Mouse (Mus musculus): ENCODE measurements around the gene Ankrd6. TPM values are rescaled to one million over a fixed set of nuclear protein-coding genes. Genes with fewer than 3 reads are reported as not detected.

Gene Ankrd6
- 9.4 and 10.4 TPM in 2 replicates for polyA plus RNA-seq (2014; fragmentation: Nextera tagmentation; extraction: Ambion mirVana)

DNA sequence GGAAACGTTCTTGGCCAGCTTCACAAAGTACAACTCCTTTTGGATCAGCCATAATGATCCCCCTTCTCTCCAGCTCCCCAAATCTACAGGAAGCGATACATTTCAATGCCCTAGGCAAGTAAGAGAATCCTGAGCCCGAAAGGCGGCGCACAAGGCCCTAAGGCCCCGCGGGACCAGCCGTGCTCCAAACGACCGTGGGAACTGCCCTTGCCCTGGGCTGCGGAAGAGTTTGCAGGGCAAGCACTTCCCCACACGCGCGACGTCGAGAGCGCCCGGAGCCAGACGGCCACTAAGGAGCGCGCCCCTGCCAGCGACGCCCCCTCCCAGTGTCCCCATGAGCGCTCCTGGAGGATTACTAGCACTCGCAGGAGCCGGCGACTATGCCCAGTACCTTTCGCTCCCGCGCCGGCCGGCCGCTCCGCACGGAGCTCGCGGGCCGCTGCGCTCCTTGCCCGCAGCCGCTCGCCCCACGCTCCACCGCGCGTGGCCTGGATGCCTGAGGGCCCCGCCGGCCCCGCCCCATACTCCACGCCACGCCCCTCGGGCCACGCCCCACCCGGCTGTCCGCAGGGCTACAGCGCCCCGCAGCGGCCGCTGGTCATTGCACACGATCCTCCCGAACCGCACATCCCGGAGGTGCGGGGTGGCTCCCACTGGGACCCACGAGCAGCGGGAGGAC lies at the start of gene Ankrd6:
TSS of gene Ankrd6 (minus strand) at position 486 of the 679 bp plus-strand sequence.
- no peak within 1 kb of the TSS for H3K27ac ChIP-seq (replicated peaks; ENCODE audit: low read depth, low read length)
- H3K9ac ChIP-seq (ENCODE audit: low read length), result peak within 1 kb of the TSS; percentile 68
- 0 out of 2 replicates have a peak, but pooled peaks cover 5% of the 10 kb centered on the region for H3K27me3 ChIP-seq (ENCODE audit: control insufficient read depth, insufficient read depth, low read length)
- H3K9me3 ChIP-seq (ENCODE audit: control insufficient read depth, low read length), result no peaks in the 10 kb centered on the region
- peak; percentile 93 for DNase-seq (ENCODE audit: low spot score)
- peaks cover 7% of the 10 kb centered on the region; the same call in 1 of the 2 replicates for H3K4me1 ChIP-seq (ENCODE audit: control insufficient read depth, insufficient read depth, low read length)
- under 1% methylated on average over 66 of the region's 66 CpGs for WGBS
- peak within 1 kb of the TSS; percentile 60 for H3K4me3 ChIP-seq (ENCODE audit: low read depth, low read length)
- no peaks in the 10 kb centered on the region for H3K36me3 ChIP-seq (ENCODE audit: control insufficient read depth, insufficient read depth, low read length)
- peak within 1 kb of the TSS; percentile 94 for H3K4me2 ChIP-seq (ENCODE audit: low read depth, severe bottlenecking)
- peak; percentile 86 for ATAC-seq (ENCODE audit: insufficient number of reproducible peaks, low FRiP score, low TSS enrichment, low read depth)

DNA sequence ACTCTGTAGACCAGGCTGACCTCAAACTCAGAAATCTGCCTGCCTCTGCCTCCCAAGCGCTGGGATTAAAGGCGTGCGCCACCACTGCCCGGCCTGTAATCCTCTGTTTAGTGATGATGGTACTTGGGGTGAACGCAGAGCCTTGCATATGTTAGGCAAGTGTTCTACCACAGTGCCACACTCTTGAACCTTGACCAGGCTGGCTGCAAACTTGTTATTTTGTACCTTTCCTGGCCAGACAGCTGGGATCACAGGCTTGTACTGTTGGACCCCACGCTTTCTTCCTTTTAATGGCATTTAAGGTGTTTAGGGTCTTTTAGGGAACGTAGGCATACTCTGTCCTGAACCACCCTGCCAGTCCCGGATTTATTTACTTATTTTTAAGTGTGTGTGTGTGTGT lies 48.4 kb upstream of the Ankrd6 start:
- ATAC-seq (ENCODE audit: insufficient number of reproducible peaks, low FRiP score, low TSS enrichment, low read depth), result no peak
- WGBS, result 90% methylated on average over 8 of the region's 8 CpGs
- Histone ChIP-seq H3K9me3 (ENCODE audit: control insufficient read depth, low read length) (no peaks in the 10 kb centered on the region), H3K27ac (replicated peaks; ENCODE audit: low read depth, low read length) (no peak overlapping the region), H3K4me1 (ENCODE audit: control insufficient read depth, insufficient read depth, low read length) (no peaks in the 10 kb centered on the region), H3K36me3 (ENCODE audit: control insufficient read depth, insufficient read depth, low read length) (no peaks in the 10 kb centered on the region), H3K9ac (ENCODE audit: low read length) (no peak overlapping the region), H3K27me3 (ENCODE audit: control insufficient read depth, insufficient read depth, low read length) (no peaks in the 10 kb centered on the region), H3K4me3 (ENCODE audit: low read depth, low read length) (no peak overlapping the region), H3K4me2 (ENCODE audit: low read depth, severe bottlenecking) (no peak overlapping the region)
- DNase-seq (ENCODE audit: low spot score), result no peak

GRCm38 (mm10) chr4:32997571-32997970 lies 46.9 kb upstream of the Ankrd6 start:
- Histone ChIP-seq H3K4me3 (ENCODE audit: low read depth, low read length) (no peak overlapping the region), H3K4me1 (ENCODE audit: control insufficient read depth, insufficient read depth, low read length) (no peaks in the 10 kb centered on the region), H3K27me3 (ENCODE audit: control insufficient read depth, insufficient read depth, low read length) (no peaks in the 10 kb centered on the region), H3K36me3 (ENCODE audit: control insufficient read depth, insufficient read depth, low read length) (no peaks in the 10 kb centered on the region), H3K9me3 (ENCODE audit: control insufficient read depth, low read length) (no peaks in the 10 kb centered on the region), H3K4me2 (ENCODE audit: low read depth, severe bottlenecking) (no peak overlapping the region), H3K27ac (replicated peaks; ENCODE audit: low read depth, low read length) (no peak overlapping the region), H3K9ac (ENCODE audit: low read length) (no peak overlapping the region)
- WGBS, result 82% methylated on average over 5 of the region's 5 CpGs
- no peak for DNase-seq (ENCODE audit: low spot score)
- ATAC-seq (ENCODE audit: insufficient number of reproducible peaks, low FRiP score, low TSS enrichment, low read depth), result no peak

DNA sequence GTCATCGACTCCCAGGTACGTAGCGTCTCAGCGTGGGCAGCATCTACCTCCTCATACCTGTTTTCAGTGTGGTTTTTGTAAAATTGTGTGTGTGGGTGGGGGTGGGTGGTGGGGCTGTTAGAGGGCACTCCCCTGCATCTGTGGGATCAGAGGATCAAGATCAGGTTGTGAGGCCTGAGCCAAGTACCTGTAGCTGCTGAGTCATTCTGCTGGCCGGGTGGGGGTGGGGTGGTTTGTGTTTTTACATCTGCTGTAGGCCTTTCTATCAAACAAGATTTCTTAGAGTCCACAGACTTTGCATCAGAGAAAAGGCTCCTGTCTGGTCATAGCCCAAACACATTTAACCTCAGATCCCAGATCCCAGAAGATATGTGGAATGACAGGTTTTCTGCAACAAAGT lies 45.4 kb upstream of the Ankrd6 start:
- WGBS, result 92% methylated on average over 5 of the region's 5 CpGs
- no peak for DNase-seq (ENCODE audit: low spot score)
- H3K4me3 ChIP-seq (ENCODE audit: low read depth, low read length), result no peak overlapping the region
- no peak overlapping the region for H3K4me2 ChIP-seq (ENCODE audit: low read depth, severe bottlenecking)
- H3K36me3 ChIP-seq (ENCODE audit: control insufficient read depth, insufficient read depth, low read length), result no peaks in the 10 kb centered on the region
- no peaks in the 10 kb centered on the region for H3K4me1 ChIP-seq (ENCODE audit: control insufficient read depth, insufficient read depth, low read length)
- no peak overlapping the region for H3K9ac ChIP-seq (ENCODE audit: low read length)
- H3K27me3 ChIP-seq (ENCODE audit: control insufficient read depth, insufficient read depth, low read length), result no peaks in the 10 kb centered on the region
- no peak for ATAC-seq (ENCODE audit: insufficient number of reproducible peaks, low FRiP score, low TSS enrichment, low read depth)
- no peak overlapping the region for H3K27ac ChIP-seq (replicated peaks; ENCODE audit: low read depth, low read length)
- H3K9me3 ChIP-seq (ENCODE audit: control insufficient read depth, low read length), result no peaks in the 10 kb centered on the region

GRCm38 (mm10) chr4:32994168-32994567 lies 43.5 kb upstream of the Ankrd6 start:
- Histone ChIP-seq H3K9me3 (ENCODE audit: control insufficient read depth, low read length) (no peaks in the 10 kb centered on the region), H3K27ac (replicated peaks; ENCODE audit: low read depth, low read length) (no peak overlapping the region), H3K4me2 (ENCODE audit: low read depth, severe bottlenecking) (no peak overlapping the region), H3K36me3 (ENCODE audit: control insufficient read depth, insufficient read depth, low read length) (no peaks in the 10 kb centered on the region), H3K9ac (ENCODE audit: low read length) (no peak overlapping the region), H3K4me3 (ENCODE audit: low read depth, low read length) (no peak overlapping the region), H3K4me1 (ENCODE audit: control insufficient read depth, insufficient read depth, low read length) (no peaks in the 10 kb centered on the region), H3K27me3 (ENCODE audit: control insufficient read depth, insufficient read depth, low read length) (no peaks in the 10 kb centered on the region)
- ATAC-seq (ENCODE audit: insufficient number of reproducible peaks, low FRiP score, low TSS enrichment, low read depth), result no peak
- DNase-seq (ENCODE audit: low spot score), result no peak
- WGBS, result 71% methylated on average over 3 of the region's 3 CpGs

DNA sequence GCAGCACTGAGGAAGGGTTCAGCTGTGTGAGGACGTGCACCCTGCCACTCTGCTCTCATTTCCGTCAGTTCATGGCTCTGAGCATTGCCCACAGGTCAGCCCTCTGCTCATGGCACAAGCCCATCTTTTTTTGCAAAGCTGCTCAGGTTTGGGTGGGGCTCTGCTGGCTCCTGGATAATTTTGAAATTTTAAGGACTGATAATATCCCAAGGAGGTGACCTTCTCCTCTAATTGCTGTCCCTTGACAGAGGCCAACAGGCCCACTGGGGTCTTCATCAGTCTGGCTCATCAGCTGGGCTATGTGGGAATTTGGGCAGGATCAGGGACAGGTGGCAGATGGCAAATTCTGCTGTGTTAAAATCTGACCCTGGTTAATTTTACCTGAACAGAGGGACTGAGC lies 38.7 kb upstream of the Ankrd6 start:
- Histone ChIP-seq H3K4me3 (ENCODE audit: low read depth, low read length) (no peak overlapping the region), H3K27ac (replicated peaks; ENCODE audit: low read depth, low read length) (no peak overlapping the region), H3K9ac (ENCODE audit: low read length) (no peak overlapping the region), H3K36me3 (ENCODE audit: control insufficient read depth, insufficient read depth, low read length) (no peaks in the 10 kb centered on the region), H3K27me3 (ENCODE audit: control insufficient read depth, insufficient read depth, low read length) (no peaks in the 10 kb centered on the region), H3K4me2 (ENCODE audit: low read depth, severe bottlenecking) (no peak overlapping the region), H3K4me1 (ENCODE audit: control insufficient read depth, insufficient read depth, low read length) (peaks cover 7% of the 10 kb centered on the region; the same call in 1 of the 2 replicates), H3K9me3 (ENCODE audit: control insufficient read depth, low read length) (no peaks in the 10 kb centered on the region)
- DNase-seq (ENCODE audit: low spot score), result no peak
- ATAC-seq (ENCODE audit: insufficient number of reproducible peaks, low FRiP score, low TSS enrichment, low read depth), result no peak
- 85% methylated on average over 2 of the region's 2 CpGs for WGBS

GRCm38 (mm10) chr4:32987006-32987405 lies 36.4 kb upstream of the Ankrd6 start:
- H3K27me3 ChIP-seq (ENCODE audit: control insufficient read depth, insufficient read depth, low read length), result no peaks in the 10 kb centered on the region
- whole genome bisulfite sequencing, result 52% methylated on average over 3 of the region's 3 CpGs
- no peaks in the 10 kb centered on the region for H3K36me3 ChIP-seq (ENCODE audit: control insufficient read depth, insufficient read depth, low read length)
- H3K4me1 ChIP-seq (ENCODE audit: control insufficient read depth, insufficient read depth, low read length), result peaks cover 11% of the 10 kb centered on the region; the same call in 1 of the 2 replicates
- H3K4me2 ChIP-seq (ENCODE audit: low read depth, severe bottlenecking), result no peak overlapping the region
- DNase-seq (ENCODE audit: low spot score) (no peak), ATAC-seq (ENCODE audit: insufficient number of reproducible peaks, low FRiP score, low TSS enrichment, low read depth) (no peak)
- no peak overlapping the region for H3K27ac ChIP-seq (replicated peaks; ENCODE audit: low read depth, low read length)
- no peak overlapping the region for H3K4me3 ChIP-seq (ENCODE audit: low read depth, low read length)
- no peaks in the 10 kb centered on the region for H3K9me3 ChIP-seq (ENCODE audit: control insufficient read depth, low read length)
- no peak overlapping the region for H3K9ac ChIP-seq (ENCODE audit: low read length)

DNA sequence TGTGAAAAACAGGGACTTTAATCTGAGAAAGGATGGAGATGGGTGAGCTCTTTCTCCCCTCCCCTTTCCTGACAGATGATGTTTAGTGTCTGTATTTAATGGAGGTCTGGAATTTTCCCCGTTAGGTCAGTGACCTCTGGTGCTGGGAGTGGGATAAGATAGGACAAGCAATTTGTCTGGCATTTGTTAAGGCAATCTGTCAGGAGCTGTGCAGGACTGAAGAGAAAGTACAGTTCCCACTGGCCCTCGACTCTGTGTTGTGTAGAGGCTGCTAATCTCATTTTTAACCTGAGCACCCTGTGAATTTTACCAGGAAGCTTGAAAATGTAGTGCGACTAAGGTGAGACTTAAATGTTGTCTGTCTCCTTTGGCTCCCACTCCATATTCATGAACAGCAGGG lies 35.0 kb upstream of the Ankrd6 start:
- Histone ChIP-seq H3K4me2 (ENCODE audit: low read depth, severe bottlenecking) (no peak overlapping the region), H3K36me3 (ENCODE audit: control insufficient read depth, insufficient read depth, low read length) (no peaks in the 10 kb centered on the region), H3K4me1 (ENCODE audit: control insufficient read depth, insufficient read depth, low read length) (peaks cover 11% of the 10 kb centered on the region; the same call in 1 of the 2 replicates), H3K4me3 (ENCODE audit: low read depth, low read length) (peak overlapping the region; percentile 3; the same call in 1 of the 2 replicates), H3K9ac (ENCODE audit: low read length) (no peak overlapping the region), H3K27me3 (ENCODE audit: control insufficient read depth, insufficient read depth, low read length) (no peaks in the 10 kb centered on the region; the same call in 1 of the 2 replicates), H3K27ac (replicated peaks; ENCODE audit: low read depth, low read length) (no peak overlapping the region), H3K9me3 (ENCODE audit: control insufficient read depth, low read length) (no peaks in the 10 kb centered on the region)
- WGBS, result 4% methylated on average over 3 of the region's 3 CpGs
- ATAC-seq (ENCODE audit: insufficient number of reproducible peaks, low FRiP score, low TSS enrichment, low read depth) (no peak), DNase-seq (ENCODE audit: low spot score) (no peak)

Data from limb, embryonic 11.5 days (tissue).